Mouse (Mus musculus) embryonic facial prominence, embryonic 12.5 days (tissue): ENCODE data around the gene Slc19a1. TPM values are rescaled to one million over a fixed set of nuclear protein-coding genes. Genes with fewer than 3 reads are reported as not detected.

ENCODE experiments used
- ATAC-seq: fragments of 200-750 bp; cut with Nextera tagmentation; 2 replicates; pipeline ENCODE4 v1.8.0; 2017; ENCODE audit not compliant: insufficient number of reproducible peaks, insufficient read depth, low FRiP score, low TSS enrichment
- H3K27ac ChIP-seq: fragments of 300-500 bp; sonication (generic); 2 replicates; pipeline ENCODE4 v1.5.1; 2016; ENCODE audit warnings: mild to moderate bottlenecking
- H3K27me3 ChIP-seq: fragments of 300-500 bp; sonication (generic); 2 replicates; pipeline ENCODE4 v1.6.1; 2016; ENCODE audit warnings: mild to moderate bottlenecking, moderate library complexity
- H3K36me3 ChIP-seq: fragments of 300-500 bp; sonication (generic); 2 replicates; pipeline ENCODE4 v1.6.1; 2016; ENCODE audit warnings: mild to moderate bottlenecking
- H3K4me1 ChIP-seq: fragments of 300-500 bp; sonication (generic); 2 replicates; pipeline ENCODE4 v1.6.1; 2016
- H3K4me2 ChIP-seq: fragments of 300-500 bp; sonication (generic); replicated peaks from 2 replicates; pipeline ENCODE4 v1.6.1; 2016; ENCODE audit warnings: mild to moderate bottlenecking, moderate library complexity
- H3K4me3 ChIP-seq: fragments of 300-500 bp; sonication (generic); 2 replicates; pipeline ENCODE4 v1.5.1; 2016; ENCODE audit warnings: mild to moderate bottlenecking
- H3K9ac ChIP-seq: fragments of 300-500 bp; sonication (generic); 2 replicates; pipeline ENCODE4 v1.6.1; 2016; ENCODE audit warnings: mild to moderate bottlenecking, moderate library complexity
- H3K9me3 ChIP-seq: fragments of 300-500 bp; sonication (generic); 2 replicates; pipeline ENCODE4 v1.6.1; 2016; ENCODE audit warnings: mild to moderate bottlenecking, moderate library complexity
- WGBS: fragments of 180-500 bp; shearing (Covaris S2); methylation state at CpG from one replicate; pipeline ENCODE4 v1.1.7; 2016; 5-methylcytosine and 5-hydroxymethylcytosine counted together
- polyA plus RNA-seq: library from polyadenylated mRNA; unstranded; fragments of >200 nt; fragmentation: Nextera tagmentation; extraction: Ambion mirVana; gene quantifications from 2 replicates; pipeline ENCODE4 v1.2.1, GENCODE M21; 2016

Slc19a1 gene
- polyA plus RNA-seq, 1 experiment from 2014 or later: 35.2 TPM

DNA sequence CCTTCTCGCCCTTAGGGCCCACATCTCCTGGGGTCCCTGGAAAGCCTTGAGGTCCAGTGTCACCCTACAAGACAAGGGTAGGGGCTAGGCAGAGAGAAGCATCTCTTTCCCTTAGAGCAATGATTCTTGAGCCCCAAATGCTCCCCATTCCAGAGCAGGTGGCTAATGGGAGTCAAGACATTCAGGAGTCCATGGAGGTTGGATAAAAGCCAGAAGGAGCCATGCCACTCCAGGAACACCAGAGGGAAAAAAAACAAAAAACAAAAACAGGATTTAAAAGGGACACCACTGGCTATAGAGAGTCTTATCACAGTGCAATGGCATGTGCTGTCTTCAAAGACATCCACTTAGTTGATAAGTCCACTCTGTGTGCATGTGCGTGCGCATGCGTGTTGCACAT is 46.4 kb downstream of the Slc19a1 start:
- no peak for ATAC-seq
- no peaks in the 10 kb centered on the region for H3K27me3 ChIP-seq
- no peak overlapping the region for H3K27ac ChIP-seq
- H3K36me3 ChIP-seq: peaks cover 6% of the 10 kb centered on the region; the same call in 1 of the 2 replicates
- H3K4me3 ChIP-seq: no peak overlapping the region
- 98% methylated on average over 4 of the region's 4 CpGs for WGBS
- no peaks in the 10 kb centered on the region for H3K9me3 ChIP-seq
- H3K4me2 ChIP-seq: no peak overlapping the region
- H3K9ac ChIP-seq: no peak overlapping the region
- H3K4me1 ChIP-seq: no peaks in the 10 kb centered on the region

DNA sequence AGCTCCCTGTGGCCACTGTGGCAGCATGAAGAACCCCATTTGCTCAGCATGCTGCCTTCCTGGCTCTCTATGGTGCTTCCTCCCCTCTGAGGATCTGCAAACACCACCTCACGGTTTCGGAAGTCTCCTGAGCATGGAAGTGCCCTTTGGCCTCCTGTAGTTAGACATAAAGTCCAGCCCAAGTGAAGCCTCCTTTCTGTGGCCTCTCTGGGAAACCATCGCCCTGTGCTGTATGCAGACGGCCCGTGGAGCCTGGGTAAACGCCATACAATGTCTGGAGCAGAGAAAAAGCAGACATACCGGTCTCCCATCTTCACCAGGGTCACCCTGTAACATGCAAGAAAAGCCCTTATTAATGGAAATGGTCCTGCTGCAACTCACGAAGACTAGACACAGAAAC is 46.9 kb downstream of the Slc19a1 start:
- Histone ChIP-seq H3K36me3 (peaks cover 6% of the 10 kb centered on the region; the same call in 1 of the 2 replicates), H3K27me3 (no peaks in the 10 kb centered on the region), H3K4me3 (no peak overlapping the region), H3K4me1 (no peaks in the 10 kb centered on the region), H3K27ac (no peak overlapping the region), H3K9me3 (no peaks in the 10 kb centered on the region), H3K9ac (no peak overlapping the region), H3K4me2 (no peak overlapping the region)
- no peak for ATAC-seq
- 83% methylated on average over 8 of the region's 8 CpGs for WGBS

DNA sequence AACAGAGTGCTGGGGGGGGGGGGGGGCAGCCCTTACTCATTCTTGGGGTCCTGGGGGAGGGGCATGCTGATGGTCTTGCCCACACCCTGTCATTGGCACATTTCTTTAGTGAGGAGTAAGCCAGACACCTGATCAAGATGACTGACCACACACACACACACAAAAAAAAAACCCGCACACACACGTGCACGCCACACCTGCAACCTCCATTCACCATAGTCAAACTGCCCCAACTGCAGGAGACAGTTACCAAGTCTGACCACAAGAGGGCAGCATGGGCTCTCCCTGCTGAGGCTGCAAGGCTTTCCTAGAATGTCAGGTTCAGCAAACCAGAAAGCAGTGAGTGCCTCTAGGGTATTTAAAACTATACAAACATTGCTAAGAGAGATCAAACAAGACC is 50.4 kb downstream of the Slc19a1 start:
- no peak overlapping the region for H3K4me2 ChIP-seq
- peaks cover 18% of the 10 kb centered on the region; the same call in 1 of the 2 replicates for H3K36me3 ChIP-seq
- H3K4me1 ChIP-seq: no peaks in the 10 kb centered on the region
- no peak overlapping the region for H3K4me3 ChIP-seq
- H3K9ac ChIP-seq: no peak overlapping the region
- ATAC-seq: no peak
- no peaks in the 10 kb centered on the region for H3K9me3 ChIP-seq
- no peak overlapping the region for H3K27ac ChIP-seq
- 22% methylated on average over 3 of the region's 3 CpGs for WGBS
- no peaks in the 10 kb centered on the region for H3K27me3 ChIP-seq

DNA sequence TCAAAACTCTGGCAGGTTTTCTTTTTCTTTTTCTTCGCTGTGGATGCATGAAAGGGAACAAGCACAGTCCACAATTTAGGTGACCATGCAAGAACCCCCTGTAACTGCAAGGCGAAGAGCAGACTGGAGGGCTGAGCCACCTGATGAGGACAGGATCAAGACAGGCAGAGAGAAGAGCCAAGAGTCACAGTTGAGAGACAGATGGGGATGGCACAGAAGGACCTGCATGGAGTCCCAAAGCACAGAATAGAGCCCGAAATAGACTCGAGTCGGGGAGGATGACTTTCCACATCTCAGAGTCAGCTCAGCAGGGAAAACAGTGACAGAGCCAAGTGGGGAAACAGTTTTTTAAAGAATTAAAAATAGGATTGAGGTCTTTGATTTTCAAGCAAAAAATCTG is 50.9 kb downstream of the Slc19a1 start:
- Histone ChIP-seq H3K27me3 (no peaks in the 10 kb centered on the region), H3K4me1 (no peaks in the 10 kb centered on the region), H3K27ac (no peak overlapping the region), H3K9ac (no peak overlapping the region), H3K4me3 (no peak overlapping the region), H3K36me3 (peaks cover 22% of the 10 kb centered on the region; the same call in 1 of the 2 replicates), H3K4me2 (no peak overlapping the region), H3K9me3 (no peaks in the 10 kb centered on the region)
- WGBS: 68% methylated on average over 5 of the region's 5 CpGs
- no peak for ATAC-seq

DNA sequence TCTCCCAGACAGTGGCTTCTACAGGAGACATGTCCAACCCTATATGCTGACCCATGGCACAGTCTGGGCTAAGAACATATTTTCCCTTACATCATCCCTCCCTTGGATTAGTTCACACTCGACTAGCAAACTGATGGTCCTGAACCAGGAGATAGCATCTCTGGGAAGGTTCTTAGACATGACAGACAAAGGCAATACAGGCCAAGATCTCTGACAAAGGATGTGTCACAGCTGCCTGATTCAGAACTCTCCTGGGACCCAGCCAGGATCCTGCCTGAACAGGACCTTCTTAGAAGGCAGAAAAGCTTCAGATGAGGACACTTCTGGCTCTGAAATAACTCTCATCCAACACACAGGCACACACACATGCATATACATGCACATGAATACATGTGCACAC is 52.5 kb downstream of the Slc19a1 start:
- H3K27ac ChIP-seq: no peak overlapping the region
- H3K36me3 ChIP-seq: peaks cover 16% of the 10 kb centered on the region; the same call in 1 of the 2 replicates
- H3K4me3 ChIP-seq: no peak overlapping the region
- no peaks in the 10 kb centered on the region for H3K27me3 ChIP-seq
- H3K4me2 ChIP-seq: no peak overlapping the region
- no peak for ATAC-seq
- 48% methylated on average over 1 of the region's 1 CpGs for WGBS
- H3K4me1 ChIP-seq: no peaks in the 10 kb centered on the region
- H3K9ac ChIP-seq: no peak overlapping the region
- H3K9me3 ChIP-seq: no peaks in the 10 kb centered on the region

DNA sequence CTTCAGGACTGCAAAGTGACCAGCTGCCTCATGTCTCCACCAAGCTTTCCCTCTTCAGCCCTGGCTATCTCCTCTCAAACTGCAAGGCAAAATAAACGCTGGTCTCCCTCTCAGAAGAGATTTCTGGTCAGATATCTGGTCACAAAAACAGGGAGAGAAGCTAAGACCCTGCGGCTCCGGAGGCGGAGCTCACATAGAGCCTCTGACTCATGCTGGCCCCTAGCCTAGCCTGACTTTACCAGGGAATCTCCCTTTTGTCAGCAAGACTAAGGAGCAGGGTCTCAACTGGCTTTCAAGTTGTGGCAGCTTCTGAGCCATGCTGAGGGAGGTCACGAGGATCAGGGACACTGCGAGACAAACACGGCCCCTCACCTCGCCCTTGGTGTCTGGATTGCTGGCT is 57.3 kb downstream of the Slc19a1 start:
- Histone ChIP-seq H3K4me3 (no peak overlapping the region), H3K4me2 (no peak overlapping the region), H3K27ac (no peak overlapping the region), H3K36me3 (peaks cover 16% of the 10 kb centered on the region; the same call in 1 of the 2 replicates), H3K9ac (no peak overlapping the region), H3K27me3 (no peaks in the 10 kb centered on the region), H3K9me3 (peaks cover 5% of the 10 kb centered on the region; the same call in 1 of the 2 replicates), H3K4me1 (no peaks in the 10 kb centered on the region)
- 61% methylated on average over 8 of the region's 8 CpGs for WGBS
- ATAC-seq: no peak

DNA sequence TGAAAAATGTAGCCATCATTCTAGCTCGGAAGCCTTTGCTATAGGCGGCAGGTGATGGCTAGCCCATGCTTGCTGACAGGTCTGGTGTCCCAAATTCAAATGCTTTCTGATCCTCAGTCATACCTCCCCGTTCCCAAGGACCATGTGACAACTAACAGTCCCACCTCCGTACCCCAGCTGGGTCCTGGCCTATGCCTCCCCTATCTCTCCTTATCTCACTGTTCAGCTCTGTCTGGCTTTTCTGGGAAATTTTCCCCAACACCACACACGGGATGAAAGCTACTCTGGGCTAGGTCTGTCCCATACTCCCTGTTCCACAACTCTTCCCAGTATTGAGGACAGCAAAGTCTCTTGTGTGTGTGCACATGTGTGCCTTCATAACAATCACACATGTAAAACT is 58.0 kb downstream of the Slc19a1 start:
- H3K9me3 ChIP-seq: peaks cover 5% of the 10 kb centered on the region; the same call in 1 of the 2 replicates
- no peak overlapping the region for H3K9ac ChIP-seq
- H3K27me3 ChIP-seq: no peaks in the 10 kb centered on the region
- no peak overlapping the region for H3K4me2 ChIP-seq
- no peak overlapping the region for H3K27ac ChIP-seq
- no peaks in the 10 kb centered on the region for H3K4me1 ChIP-seq
- H3K36me3 ChIP-seq: peaks cover 11% of the 10 kb centered on the region; the same call in 1 of the 2 replicates
- 79% methylated on average over 5 of the region's 5 CpGs for WGBS
- ATAC-seq: no peak
- H3K4me3 ChIP-seq: no peak overlapping the region

DNA sequence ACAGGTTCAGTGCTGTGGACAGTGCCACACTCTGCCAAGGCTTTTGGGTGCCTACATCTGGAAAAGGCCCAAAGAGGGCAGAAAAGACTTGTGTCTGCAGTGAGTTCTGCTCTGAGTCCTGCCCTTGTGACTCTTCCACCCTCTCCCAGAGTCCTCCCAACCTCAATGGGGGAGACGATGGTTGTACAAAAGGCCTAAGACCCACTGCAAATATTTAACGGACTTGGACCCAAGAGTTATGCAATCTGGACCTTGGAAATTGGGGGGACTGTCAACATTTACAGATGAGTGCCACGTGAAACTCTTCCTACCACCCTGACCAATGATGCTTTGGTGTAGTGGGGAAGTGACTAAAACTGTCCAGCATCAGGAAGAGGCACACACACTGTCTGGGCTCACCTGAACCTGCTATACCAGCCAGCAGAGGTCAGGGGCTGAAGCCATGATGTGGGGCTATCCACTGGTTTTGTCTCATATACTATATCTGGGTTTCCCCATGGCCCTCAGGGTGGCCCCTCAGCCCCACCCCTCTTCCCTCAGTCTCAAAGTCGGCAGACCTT is 59.6 kb downstream of the Slc19a1 start:
- no peaks in the 10 kb centered on the region for H3K27me3 ChIP-seq
- no peak overlapping the region for H3K27ac ChIP-seq
- peaks cover 5% of the 10 kb centered on the region; the same call in 1 of the 2 replicates for H3K9me3 ChIP-seq
- H3K4me2 ChIP-seq: no peak overlapping the region
- no peak for ATAC-seq
- H3K4me3 ChIP-seq: no peak overlapping the region
- H3K9ac ChIP-seq: no peak overlapping the region
- no peaks in the 10 kb centered on the region for H3K4me1 ChIP-seq
- peaks cover 8% of the 10 kb centered on the region; the same call in 1 of the 2 replicates for H3K36me3 ChIP-seq
- 87% methylated on average over 4 of the region's 4 CpGs for WGBS

DNA sequence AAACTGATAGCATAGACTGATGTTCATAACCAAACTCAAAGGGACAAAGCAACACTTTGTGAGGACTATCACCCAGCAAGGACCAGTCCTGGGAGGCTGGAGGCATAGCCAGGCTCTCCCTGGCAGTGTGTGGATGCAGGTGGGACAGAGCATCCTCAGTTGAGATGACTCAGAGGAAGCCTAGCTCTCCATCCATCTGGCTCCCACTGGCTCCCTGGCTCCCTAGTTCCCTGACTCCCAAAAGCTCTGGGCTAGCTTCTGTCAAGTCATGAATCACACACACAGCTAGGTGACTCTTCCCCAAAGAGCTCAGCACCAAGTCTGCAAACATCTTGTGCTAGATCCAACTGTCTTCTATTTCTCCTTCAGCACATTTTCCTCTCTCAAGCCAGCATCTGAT is 61.8 kb downstream of the Slc19a1 start:
- Histone ChIP-seq H3K4me3 (no peak overlapping the region), H3K36me3 (no peaks in the 10 kb centered on the region), H3K4me1 (peaks cover 5% of the 10 kb centered on the region; the same call in 1 of the 2 replicates), H3K9ac (no peak overlapping the region), H3K27me3 (no peaks in the 10 kb centered on the region), H3K9me3 (peaks cover 5% of the 10 kb centered on the region; the same call in 1 of the 2 replicates), H3K27ac (no peak overlapping the region), H3K4me2 (no peak overlapping the region)
- ATAC-seq: no peak

DNA sequence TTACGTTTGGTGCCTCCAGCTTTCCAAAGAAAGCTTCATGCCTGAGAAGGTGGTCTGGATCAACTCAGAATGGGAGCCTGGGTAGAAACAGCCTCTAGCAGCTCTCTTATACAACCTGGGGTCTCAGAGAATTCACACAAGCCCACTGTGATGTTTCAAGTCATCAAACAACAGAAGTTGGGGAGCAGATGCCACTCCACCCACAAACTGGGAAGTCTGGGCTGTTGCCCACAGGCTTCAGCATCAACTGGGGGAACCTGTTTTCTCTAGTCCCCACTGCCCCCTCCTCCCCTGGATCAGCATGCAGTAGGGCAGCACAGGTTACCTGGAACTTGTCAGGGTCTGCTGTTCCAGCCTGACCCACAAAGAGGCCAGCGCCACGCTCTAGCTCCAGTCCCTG is 63.6 kb downstream of the Slc19a1 start:
- no peak for ATAC-seq
- H3K4me2 ChIP-seq: no peak overlapping the region
- no peak overlapping the region for H3K4me3 ChIP-seq
- 89% methylated on average over 3 of the region's 3 CpGs for WGBS
- H3K36me3 ChIP-seq: no peaks in the 10 kb centered on the region
- H3K27ac ChIP-seq: no peak overlapping the region
- H3K9ac ChIP-seq: no peak overlapping the region
- peaks cover 5% of the 10 kb centered on the region; the same call in 1 of the 2 replicates for H3K4me1 ChIP-seq
- H3K9me3 ChIP-seq: peaks cover 5% of the 10 kb centered on the region; the same call in 1 of the 2 replicates
- H3K27me3 ChIP-seq: no peaks in the 10 kb centered on the region

DNA sequence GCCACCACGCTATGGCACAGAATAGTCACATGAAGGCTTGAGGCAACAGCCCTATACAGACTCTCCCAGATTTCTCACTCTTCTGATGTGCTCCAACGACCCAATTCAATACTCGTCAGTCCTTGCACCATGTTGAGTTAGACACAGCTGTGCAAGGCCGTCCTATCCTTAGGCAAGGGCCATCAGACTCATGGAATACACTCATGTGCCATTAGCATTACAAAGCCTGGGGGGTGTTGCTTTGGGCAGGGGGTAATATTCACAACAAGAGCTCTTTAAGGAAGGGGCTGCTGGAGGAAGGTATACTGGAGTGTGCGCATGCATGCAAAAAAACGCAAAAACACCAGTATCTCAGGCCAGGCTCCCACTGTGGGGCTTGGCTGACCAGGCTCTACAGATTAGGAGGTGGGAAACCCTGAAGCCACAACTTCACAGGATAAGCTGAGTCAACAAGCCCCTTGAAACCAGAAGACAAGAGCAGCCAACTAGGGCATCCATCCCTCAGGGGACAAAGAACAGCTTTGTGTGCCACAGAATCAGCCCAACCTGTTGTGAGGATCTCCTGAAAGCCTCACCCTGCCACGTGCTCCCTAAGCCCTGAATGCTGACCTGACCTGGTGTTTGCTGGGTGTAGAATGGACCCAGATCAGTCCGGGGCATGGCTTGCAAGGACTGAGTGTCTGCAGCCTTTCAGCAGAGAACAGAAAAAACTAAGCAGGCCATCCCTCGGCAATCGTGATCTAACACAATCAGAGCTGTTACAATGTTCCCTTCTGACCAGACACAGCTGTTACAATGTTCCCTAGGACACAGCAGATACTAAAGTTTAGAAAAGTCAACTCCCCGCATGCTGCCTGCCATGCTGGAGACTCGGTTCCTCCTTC is 65.2 kb downstream of the Slc19a1 start:
- H3K27me3 ChIP-seq: no peaks in the 10 kb centered on the region
- H3K4me2 ChIP-seq: no peak overlapping the region
- no peak overlapping the region for H3K9ac ChIP-seq
- WGBS: 68% methylated on average over 12 of the region's 12 CpGs
- peaks cover 5% of the 10 kb centered on the region; the same call in 1 of the 2 replicates for H3K9me3 ChIP-seq
- peaks cover 5% of the 10 kb centered on the region; the same call in 1 of the 2 replicates for H3K4me1 ChIP-seq
- H3K36me3 ChIP-seq: no peaks in the 10 kb centered on the region
- no peak overlapping the region for H3K27ac ChIP-seq
- no peak overlapping the region for H3K4me3 ChIP-seq
- ATAC-seq: no peak

DNA sequence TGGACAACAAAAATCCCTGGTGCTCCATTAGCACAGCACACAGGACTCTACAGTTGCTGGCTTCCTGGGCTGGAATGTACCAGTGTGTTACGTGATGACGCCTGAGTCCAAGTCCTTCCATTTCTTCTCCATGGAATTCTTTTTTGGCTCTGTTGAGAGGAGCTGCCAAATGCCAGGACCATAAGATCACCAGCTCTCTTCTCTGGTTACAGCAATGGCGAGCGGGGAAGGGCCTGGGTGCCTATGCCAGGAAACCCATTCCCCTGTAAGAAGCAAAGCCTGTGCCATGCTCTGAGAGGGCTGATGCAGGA is 65.8 kb downstream of the Slc19a1 start:
- H3K9me3 ChIP-seq: peaks cover 2% of the 10 kb centered on the region; the same call in 1 of the 2 replicates
- WGBS: 82% methylated on average over 4 of the region's 4 CpGs
- no peak overlapping the region for H3K4me3 ChIP-seq
- peaks cover 5% of the 10 kb centered on the region; the same call in 1 of the 2 replicates for H3K4me1 ChIP-seq
- no peak for ATAC-seq
- no peak overlapping the region for H3K4me2 ChIP-seq
- H3K27ac ChIP-seq: no peak overlapping the region
- no peaks in the 10 kb centered on the region for H3K27me3 ChIP-seq
- H3K36me3 ChIP-seq: no peaks in the 10 kb centered on the region
- H3K9ac ChIP-seq: no peak overlapping the region
